Mouse (Mus musculus): ENCODE results near the gene Thpo.

GRCm38 (mm10) chr16:20735651-20736050 is 1.3 kb upstream of the Thpo start:
- no peak for TF ChIP-seq CTCF (IDR thresholded peaks at IDR 0.05; ENCODE audit: borderline replicate concordance, insufficient read depth, low read depth, low read length)
- no peak for TF ChIP-seq POLR2A (IDR thresholded peaks at IDR 0.05; ENCODE audit: borderline replicate concordance, insufficient read depth, low read length)
